Mouse (Mus musculus) effector memory CD4-positive, alpha-beta T cell, adult 5 months (primary cell): ENCODE results near the gene Anp32a. TPM values are rescaled to one million over a fixed set of nuclear protein-coding genes. Genes with fewer than 3 reads are reported as not detected.

Source experiments
- polyA plus RNA-seq: library from polyadenylated mRNA; unstranded; fragments of 100-300 nt; shearing (Covaris generic); gene quantifications from one replicate; pipeline ENCODE4 v1.2.1, GENCODE M21; 2017

The Anp32a gene
- 66.9 TPM for polyA plus RNA-seq

GRCm38 (mm10) chr9:62341123-62341486 is at the start of gene Anp32a:
TSS of gene Anp32a (plus strand) at chr9:62341293.

Other genes starting within 250 kb of the Anp32a start
- 9.7 TPM for gene Glce, start 218.6 kb upstream of the Anp32a start, polyA plus RNA-seq
- not detected for gene Spesp1, start 59.1 kb upstream of the Anp32a start, polyA plus RNA-seq
- 16.2 TPM for gene Coro2b, start 195.8 kb downstream of the Anp32a start, polyA plus RNA-seq